Comparison of ENCODE assay signal across 12 mouse cellular contexts in the genomic region with DNA sequence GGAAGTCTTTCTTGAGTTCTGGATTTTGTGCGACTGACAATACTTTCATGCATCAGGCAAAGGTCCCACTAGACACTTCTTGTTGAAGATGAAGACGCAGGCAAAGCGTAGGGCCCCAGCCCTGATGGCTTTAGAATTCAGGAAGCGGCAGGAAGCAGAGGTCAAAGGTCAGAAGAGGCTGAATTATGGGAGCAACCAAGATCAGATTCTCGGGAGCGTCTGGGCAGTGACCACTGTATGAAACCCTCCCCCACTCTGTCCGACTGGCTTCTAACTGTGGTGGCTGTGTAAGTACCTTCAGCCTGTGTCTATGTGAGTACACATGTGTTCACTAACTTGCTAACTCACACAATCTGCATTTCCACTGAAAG.
DNase-seq lines count a peak whose midpoint lies in the region; ATAC-seq and TF ChIP-seq lines count a peak whose summit lies in the region.
"Had no signal": no experiment of that assay in that cellular context is flagged by ENCODE, and none has a peak within 500 bp of the region (broad histone marks: within the 10 kb centered on the region; RNA-seq: fewer than 3 reads in every experiment).

No protein-coding gene starts in this region.

- H3K27me3 ChIP-seq in hindbrain, embryonic 15.5 days, result no peaks in the 10 kb centered on the region
- H3K27me3 ChIP-seq in neural tube, embryonic 15.5 days (replicated peaks), result no peaks in the 10 kb centered on the region
- H3K27me3 ChIP-seq: heart, embryonic 13.5 days had no signal

- no peaks in the 10 kb centered on the region for H3K36me3 ChIP-seq in hindbrain, embryonic 15.5 days
- no peaks in the 10 kb centered on the region for H3K36me3 ChIP-seq in neural tube, embryonic 15.5 days
- H3K36me3 ChIP-seq: heart, embryonic 13.5 days; liver, embryonic 13.5 days had no signal

- intact Hi-C loops in left cerebral cortex, adult 2 months (cut with DNase I), result no loop called here
- intact Hi-C loops in left cerebral cortex, postnatal 25 days (cut with DNase I), result no loop called here

- no peaks in the 10 kb centered on the region for H3K9me3 ChIP-seq in hindbrain, embryonic 15.5 days
- H3K9me3 ChIP-seq in neural tube, embryonic 15.5 days (replicated peaks), result no peaks in the 10 kb centered on the region
- H3K9me3 ChIP-seq: heart, embryonic 13.5 days; liver, embryonic 13.5 days had no signal

- TF ChIP-seq CTCF in left cerebral cortex, adult 2 months (IDR thresholded peaks at IDR 0.05), result no peak

- DNase-seq in left cerebral cortex, adult 2 months (ENCODE audit: extremely low spot score in 1 of 2, low spot score in 2 of 2), result no peak
- no peak for DNase-seq in left cerebral cortex, postnatal 25 days (ENCODE audit: low spot score in 2 of 2)
- peak; percentile 68 for DNase-seq in embryo, embryonic 11 days
- no peak for DNase-seq in urinary bladder, postnatal 14 days (ENCODE audit: low spot score)
- no peak for DNase-seq in thymus, postnatal 4 days
- no peak for DNase-seq in left cerebral cortex, adult 11 months (ENCODE audit: low spot score)
- DNase-seq: adrenal gland, adult 2 months; liver, embryonic 13.5 days; thymus, postnatal 25 days had no signal

- no peak overlapping the region for H3K4me3 ChIP-seq in left cerebral cortex, adult 2 months
- H3K4me3 ChIP-seq in hindbrain, embryonic 15.5 days, result no peak overlapping the region
- H3K4me3 ChIP-seq in neural tube, embryonic 15.5 days (replicated peaks), result no peak overlapping the region
- H3K4me3 ChIP-seq: heart, embryonic 13.5 days; liver, embryonic 13.5 days had no signal

- H3K27ac ChIP-seq in left cerebral cortex, adult 2 months, result peak overlapping the region; percentile 54; the same call in 1 of the 2 replicates
- peak overlapping the region; percentile 68; the same call in 1 of the 2 replicates for H3K27ac ChIP-seq in hindbrain, embryonic 15.5 days (replicated peaks)
- peak overlapping the region; percentile 63; the same call in 1 of the 2 replicates for H3K27ac ChIP-seq in neural tube, embryonic 15.5 days (replicated peaks)
- H3K27ac ChIP-seq: heart, embryonic 13.5 days; liver, embryonic 13.5 days had no signal

- H3K9ac ChIP-seq in hindbrain, embryonic 15.5 days, result no peak overlapping the region
- H3K9ac ChIP-seq in neural tube, embryonic 15.5 days (replicated peaks), result no peak overlapping the region
- H3K9ac ChIP-seq: heart, embryonic 13.5 days; liver, embryonic 13.5 days had no signal

- no peak for ATAC-seq in hindbrain, embryonic 15.5 days (ENCODE audit: low FRiP score, low read depth)
- no peak for ATAC-seq in neural tube, embryonic 15.5 days (ENCODE audit: low FRiP score)

- 52% methylated on average over 7 of the region's 7 CpGs for WGBS in hindbrain, embryonic 15.5 days
- 59% methylated on average over 7 of the region's 7 CpGs for WGBS in neural tube, embryonic 15.5 days

- peaks cover 12% of the 10 kb centered on the region; the same call in 1 of the 2 replicates for H3K4me1 ChIP-seq in hindbrain, embryonic 15.5 days (replicated peaks)
- H3K4me1 ChIP-seq in neural tube, embryonic 15.5 days, result 0 out of 2 replicates have a peak, but pooled peaks cover 6% of the 10 kb centered on the region

- no peak overlapping the region for H3K4me2 ChIP-seq in hindbrain, embryonic 15.5 days
- no peak overlapping the region for H3K4me2 ChIP-seq in neural tube, embryonic 15.5 days
- H3K4me2 ChIP-seq: heart, embryonic 13.5 days; liver, embryonic 13.5 days had no signal
